Mouse (Mus musculus) skeletal muscle tissue, adult 2 months (tissue): ENCODE measurements around the gene Cadm1.

Experiments used
- DNase-seq: peaks from one replicate; pipeline ENCODE4 v3.0.0-alpha.2; 2012; ENCODE audit warnings: low read depth, low spot score

Gene Cadm1

DNA sequence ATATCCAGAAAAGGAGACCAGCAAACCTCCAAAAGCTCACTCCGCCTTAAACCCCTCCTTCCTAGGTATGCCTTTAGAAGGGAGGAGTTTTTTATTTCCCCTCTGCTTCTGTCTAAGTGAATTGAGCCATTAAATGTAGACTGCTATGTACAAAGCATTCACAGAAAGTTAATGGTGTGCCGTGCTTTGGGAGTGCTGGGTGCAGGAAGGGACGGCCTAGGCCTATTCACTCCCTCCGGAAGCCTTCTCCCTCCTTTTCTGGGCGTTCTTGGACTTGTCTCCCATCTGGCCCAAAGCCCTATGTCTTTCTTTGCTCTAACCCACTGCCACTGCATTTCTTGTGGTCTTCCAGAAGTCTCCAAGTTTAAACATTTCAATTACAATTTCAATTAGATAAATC, 268.5 kb downstream of the Cadm1 start:
- DNase-seq, result no peak

DNA sequence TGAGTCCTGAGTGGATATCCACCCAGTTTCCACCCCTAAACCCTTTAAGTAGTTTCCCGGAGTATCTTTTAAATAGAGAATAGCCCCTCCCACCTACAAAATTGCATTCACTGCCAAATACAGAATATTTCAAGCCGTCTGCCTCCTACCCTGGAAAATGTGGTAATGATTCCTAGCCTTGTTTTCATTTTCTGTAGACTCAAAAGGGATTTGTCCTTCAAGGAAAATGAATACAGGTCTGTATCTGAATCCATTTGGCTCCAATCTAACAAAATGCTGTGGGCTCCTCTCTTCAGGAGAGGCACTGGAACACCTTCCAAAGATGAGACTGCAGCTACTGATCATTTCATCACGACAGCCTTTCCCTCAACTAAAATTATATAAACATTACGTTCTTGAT, 271.3 kb downstream of the Cadm1 start:
- DNase-seq, result no peak

DNA sequence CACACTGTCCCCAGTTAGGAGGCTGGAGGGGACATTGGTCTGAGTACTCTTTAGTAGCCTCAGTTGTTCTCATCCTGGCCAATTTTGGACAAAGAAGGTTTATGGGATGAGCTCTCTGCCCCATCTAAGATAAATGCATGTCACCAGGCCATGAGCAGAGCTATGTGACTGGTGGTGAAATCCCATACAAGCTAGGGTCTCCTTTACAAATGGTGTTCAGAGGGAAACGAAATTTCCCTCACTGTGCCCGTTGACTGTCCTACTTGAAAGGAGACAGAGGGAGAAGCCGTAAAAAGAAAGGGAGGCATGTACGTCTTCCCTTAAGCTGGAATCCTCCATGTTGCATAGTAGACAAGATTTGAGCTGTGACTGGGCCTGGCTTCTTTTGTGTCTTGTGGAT, 272.6 kb downstream of the Cadm1 start:
- no peak for DNase-seq

DNA sequence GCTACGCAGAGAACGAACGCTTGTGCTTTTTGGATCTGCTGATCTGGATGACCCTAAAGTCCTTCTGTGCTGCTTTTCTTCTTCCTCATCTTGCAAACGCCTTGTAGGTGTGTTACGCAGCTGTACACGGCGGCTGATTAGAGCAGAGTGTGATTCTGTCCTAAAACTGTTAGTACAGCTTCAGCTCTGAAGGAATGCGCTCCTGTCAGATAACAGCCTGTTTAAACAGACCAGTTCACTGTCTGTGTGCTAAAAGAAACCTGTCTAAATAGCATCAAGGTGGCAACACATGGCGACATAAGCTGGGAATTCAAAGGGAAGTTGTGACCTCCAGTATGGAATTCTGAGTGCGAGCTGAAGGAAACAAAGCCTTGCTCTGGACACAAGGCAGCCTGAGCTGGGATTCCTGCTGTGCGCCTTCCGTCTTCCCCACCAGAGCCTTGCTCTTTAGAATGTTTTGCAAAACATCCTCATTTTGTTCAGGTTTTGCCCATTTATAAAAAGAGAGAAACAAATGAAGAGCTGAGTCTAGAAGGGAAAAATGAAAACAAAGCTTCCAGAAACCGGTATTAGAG, 273.6 kb downstream of the Cadm1 start:
- no peak for DNase-seq

DNA sequence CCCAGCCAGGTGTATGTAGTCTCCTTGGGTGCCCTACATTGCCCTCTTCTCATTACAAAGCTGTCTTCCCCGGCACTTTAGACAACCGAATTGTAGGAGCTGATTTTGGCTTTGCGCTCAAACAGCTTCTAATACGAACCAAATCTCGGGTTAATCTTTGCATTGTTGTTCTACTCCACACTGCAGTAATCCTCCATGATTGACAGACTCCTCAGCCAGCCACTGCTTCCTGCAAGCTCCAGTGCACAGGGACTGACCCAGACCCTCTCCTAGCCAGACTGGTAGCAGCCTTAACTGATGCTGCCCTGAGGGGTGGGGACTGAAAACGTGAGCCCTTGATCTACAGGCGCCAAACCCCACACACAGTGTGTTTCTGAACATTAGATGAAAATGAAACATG, 275.7 kb downstream of the Cadm1 start:
- no peak for DNase-seq

DNA sequence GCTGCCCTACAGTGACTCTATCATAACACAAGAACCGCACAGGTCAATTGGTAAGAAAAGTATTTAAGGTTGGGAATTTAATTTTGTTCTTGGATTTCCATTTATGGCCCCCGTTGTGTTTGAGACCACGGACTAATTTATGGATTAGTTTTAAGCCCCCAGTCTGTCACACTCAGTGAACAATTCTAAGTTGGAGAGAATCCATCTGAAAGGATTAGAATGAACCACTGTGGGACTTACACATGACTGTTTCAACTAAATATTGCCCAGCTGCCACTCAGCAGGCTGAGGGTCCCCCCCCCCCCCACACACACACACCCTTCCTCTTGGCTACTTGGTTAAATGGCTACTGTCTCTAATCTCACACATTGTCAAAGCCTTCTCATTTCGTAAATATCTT, 295.7 kb downstream of the Cadm1 start:
- no peak for DNase-seq

DNA sequence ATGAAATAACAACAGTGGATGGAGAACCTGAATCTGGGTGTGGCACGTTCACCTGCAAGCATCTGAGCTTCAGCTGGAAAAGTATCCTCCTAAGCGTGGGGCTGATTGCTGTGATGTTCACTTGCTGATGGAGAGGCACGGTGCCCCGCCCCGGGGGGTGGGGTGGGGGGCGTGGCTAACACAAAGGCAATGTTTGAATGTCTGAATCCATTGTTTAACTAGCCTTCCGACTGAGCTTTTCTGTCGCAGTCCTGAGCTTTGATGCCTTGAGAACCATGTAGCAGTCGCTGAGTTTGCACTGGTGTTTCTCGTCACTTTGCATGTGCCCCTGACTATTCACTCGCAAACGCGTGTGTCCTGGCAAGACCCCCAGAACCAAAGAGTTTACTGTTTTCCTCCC, 298.8 kb downstream of the Cadm1 start:
- no peak for DNase-seq

DNA sequence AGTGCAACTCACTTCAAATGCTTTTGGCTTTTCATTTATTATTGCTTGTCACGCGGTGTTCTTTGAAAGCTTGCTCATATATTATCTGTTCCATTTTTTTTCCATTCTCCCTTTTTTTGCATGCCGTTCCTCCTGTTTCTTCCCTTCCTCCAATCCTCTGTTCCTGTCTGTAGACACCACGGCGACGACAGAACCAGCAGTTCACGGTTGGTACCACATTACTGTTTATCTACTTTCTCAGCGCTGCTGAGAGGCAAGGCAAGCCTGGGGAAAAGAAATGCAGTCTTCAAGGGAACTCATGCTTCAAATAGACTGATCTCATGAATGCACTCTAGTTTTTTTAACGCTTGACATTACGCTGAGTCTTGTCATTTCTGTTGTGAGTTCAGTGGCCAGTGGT, 299.2 kb downstream of the Cadm1 start:
- no peak for DNase-seq

DNA sequence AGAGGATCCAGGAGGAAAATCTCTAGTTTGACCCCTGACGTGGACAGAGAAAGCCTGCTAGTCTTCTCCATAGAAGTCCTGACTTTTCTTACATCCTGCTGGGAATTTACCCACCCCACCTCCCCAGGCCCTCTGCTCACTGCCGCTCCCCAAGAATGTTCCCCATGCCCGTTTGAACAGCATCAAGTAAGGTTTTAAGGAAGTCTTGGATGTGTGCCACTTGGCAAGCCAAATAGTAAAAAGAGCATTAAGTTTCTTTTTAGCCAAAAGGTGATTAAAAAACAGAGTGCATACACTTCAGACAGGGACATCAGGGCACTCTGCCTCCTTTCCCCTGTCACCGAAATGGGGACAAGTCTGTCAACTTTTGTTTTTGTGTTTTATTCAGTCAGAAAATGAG, 299.9 kb downstream of the Cadm1 start:
- no peak for DNase-seq

DNA sequence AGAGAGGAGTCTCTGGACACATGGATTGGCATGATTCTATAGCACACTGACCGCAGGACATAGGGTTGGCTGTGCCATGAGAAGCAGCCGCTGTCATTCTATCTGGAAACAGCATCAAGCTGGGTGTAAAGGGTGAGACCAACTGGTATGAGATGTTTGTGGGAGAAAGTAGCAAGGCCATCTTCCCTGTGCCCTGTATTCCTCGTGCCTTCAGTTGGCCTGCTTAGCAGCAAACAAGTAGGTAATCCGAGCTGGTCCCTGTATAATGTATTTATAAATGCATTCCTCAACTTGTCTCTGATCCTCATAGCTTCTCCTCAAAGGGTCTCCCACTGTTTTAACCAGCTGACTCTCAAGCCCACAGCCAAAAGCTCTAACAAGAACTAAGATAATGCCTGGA, 301.4 kb downstream of the Cadm1 start:
- DNase-seq, result no peak

DNA sequence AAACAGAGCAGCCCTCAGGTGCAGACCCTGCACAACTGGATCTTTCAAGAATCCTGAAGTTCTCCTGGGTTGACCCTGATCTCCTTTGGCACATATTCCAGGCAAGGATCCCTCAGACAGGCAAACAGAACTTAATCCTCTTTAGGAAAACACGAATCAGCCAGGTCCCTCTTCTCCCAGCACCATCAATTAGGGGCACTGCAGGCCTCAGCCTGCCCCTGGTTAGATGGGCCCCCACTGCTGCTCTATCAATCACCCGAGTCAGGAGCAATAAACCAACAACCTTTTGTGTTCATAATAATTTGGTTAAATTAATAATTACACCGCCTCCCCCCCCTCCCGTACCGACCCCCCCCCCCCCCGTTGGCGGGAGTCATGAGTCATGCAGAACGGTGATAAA, 308.2 kb downstream of the Cadm1 start:
- DNase-seq, result no peak

DNA sequence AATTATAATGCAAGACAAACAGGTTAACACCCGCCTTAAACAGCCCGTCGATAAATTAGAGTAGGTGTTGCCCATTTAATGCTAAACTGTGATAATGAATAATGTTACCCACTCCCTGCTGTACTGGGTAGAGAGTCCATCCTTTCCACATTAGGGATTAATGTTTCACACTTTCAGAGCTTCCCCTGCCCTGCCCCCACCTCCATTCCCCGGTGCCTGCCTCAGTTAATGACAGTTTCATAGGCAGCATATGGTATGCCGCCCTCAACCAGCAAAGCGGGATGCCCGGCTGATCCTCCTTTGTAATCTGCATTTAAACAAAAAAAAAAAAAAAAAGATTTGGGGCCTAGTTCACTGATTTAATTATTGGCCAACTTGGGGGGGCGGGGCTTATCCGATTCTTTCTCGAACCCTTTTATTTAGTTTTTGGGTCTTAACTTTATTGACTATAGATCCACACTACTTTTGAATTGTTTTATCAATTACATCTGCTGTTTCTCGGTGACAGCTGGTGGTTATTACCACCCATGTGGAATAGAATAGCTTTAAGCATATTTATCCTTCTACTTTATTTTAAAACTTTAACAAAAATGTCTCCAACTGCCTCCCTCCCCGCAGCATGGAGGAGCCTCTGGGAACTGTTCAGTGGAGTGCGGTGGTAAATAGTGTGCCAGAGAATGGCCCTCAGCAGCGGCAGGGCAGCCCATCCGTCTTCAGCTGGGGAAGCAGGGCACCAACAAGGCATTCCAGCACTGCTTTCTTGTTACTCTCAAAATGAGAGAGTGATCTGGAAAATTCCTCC, 309.1 kb downstream of the Cadm1 start:
- DNase-seq, result no peak

DNA sequence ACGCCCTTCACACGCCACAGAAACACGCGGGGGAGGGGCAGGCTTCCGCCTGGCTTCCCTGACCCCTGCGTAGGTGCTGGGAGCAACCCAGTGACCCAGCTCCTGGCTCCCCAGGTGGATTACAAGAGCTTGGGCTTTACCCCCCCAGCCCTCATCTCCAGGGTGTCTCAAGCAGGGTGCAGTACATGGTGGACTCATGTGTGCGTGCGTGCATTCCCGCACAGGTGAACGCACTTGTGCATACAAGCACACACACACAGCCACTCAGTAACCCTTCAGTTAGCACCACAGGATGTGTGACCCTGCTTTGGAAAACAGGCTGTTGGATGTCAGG, 309.7 kb downstream of the Cadm1 start:
- no peak for DNase-seq

DNA sequence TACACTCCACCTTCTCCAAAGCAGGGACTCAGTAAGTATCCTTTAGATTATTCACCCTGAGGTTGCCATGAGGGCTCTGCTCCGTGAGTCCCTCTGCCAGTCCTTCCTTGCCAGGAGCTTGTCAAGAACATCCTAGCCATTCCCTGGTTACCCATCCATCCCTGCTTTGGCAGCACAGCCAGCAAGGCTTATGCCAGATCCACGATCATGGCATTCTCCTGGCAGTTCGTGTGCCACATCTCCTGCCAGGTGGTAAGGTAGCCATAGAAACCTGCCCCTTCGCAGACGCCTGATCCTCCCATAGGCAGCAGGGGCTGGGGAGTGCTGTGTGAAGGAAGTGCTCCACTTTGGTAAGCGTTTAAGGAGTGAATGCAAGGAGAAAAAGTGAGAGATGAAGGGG, 313.4 kb downstream of the Cadm1 start:
- no peak for DNase-seq

DNA sequence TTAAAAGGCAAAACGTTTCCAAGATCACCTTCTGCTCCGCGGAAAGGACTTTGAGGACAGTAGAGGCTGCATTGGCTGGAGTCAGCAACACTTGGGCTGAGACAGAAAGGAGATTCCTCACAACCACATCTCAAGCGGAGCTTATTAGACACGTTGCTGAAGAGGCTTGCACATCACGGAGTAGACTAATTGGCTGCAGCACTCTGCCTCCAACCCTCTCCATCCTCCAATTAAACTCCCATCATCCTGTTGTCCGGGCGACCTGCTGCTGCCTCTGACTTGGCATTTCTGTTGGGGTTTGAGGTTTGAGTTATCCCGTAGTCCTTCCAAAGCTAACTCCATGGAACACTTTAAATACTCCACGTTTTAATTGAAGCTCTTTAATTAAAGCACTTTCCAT, 316.3 kb downstream of the Cadm1 start:
- DNase-seq, result no peak

DNA sequence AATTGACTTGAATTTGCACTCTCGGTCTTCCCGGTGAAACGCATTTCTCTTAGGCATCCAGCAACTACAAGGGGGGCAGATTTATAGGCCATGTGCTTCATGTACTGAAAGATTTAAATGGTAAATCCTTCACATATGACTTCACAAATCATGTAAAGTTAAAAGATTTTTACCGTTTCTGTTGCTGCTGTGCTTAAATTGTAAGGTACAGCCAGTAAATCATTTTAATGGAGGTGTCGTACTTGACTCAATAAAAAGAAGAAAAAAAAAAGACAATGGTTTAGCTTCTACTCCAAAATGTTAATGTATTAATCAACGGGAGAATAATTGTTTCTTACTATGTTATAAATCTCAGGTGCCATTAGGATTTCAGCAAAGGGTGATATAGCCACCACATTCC, 317.0 kb downstream of the Cadm1 start:
- no peak for DNase-seq

DNA sequence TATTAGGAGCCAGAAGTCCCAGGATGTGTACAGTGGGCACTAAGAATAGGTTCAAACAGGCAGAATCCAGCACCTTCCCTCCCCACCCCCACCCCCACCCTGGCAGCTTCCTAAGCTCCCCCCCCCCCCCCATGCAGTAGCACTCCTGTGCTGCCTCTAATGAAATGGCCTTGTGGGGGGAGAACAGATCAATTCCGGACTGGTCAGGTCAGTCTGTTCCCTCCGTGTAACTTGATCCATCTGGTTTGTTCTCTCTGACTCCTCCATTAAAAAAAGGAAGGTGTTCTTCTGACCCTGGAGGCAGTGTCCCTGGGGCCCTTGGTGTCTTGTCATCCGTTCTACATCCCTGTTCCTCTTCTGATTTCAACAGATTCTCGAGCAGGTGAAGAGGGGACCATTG, 317.8 kb downstream of the Cadm1 start:
- no peak for DNase-seq

DNA sequence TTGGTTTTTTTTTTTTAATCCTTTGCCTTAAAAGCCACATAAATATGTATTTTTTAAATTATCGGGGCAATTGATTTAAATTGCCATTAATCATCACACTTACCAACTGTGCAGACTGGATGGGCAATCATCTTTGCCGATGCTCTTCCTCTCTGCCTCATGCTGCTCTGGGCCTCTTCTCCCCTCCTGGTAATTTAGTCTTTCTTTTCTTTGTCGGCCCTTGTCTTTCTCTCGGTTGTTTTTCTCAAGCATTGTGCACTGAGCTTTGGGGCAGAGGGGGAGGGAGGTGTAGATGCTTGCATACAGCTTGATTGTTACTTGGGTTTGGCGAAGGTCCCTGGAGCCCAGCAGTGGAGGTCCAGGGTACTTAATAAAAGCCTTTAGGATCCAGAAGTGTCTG, 318.8 kb downstream of the Cadm1 start:
- DNase-seq, result no peak

DNA sequence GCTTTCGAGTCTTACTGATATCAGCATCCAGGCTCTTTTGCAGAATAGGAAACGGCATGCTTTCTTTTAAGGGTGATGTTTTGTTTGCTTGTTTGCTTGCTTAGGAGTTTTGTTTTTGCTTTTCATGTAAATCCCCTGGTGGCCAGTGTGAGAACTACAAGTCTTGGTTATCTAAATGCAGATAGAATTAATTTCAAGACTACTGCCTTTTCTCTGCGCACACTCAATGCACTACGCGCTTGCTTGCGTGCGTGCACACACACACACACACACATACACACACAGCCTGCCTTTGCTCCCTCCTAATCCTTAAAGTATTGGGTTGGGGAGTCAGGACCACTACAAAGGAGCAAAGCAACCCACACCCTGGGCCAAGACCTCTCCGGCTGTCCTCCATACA, 326.3 kb downstream of the Cadm1 start:
- DNase-seq, result no peak

DNA sequence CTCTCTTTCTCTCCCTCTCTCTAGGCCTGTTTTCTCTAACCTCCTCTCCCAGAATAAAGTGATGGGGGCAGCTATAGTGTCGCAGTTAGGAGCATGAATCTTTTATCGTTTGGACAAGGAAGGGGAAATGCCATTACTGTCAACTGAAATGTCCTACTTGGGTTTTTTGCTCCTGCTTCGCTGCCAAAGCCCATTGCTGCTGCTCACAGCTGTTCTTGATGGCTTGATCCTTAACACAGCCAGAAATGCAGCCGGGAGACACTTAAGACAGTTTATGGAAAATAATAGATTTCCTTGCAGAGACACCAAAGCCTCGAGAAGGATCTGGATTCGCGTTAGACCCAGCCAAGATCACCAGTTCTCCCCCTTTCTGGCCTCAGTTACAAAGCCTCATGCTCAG, 327.3 kb downstream of the Cadm1 start:
- DNase-seq, result no peak

DNA sequence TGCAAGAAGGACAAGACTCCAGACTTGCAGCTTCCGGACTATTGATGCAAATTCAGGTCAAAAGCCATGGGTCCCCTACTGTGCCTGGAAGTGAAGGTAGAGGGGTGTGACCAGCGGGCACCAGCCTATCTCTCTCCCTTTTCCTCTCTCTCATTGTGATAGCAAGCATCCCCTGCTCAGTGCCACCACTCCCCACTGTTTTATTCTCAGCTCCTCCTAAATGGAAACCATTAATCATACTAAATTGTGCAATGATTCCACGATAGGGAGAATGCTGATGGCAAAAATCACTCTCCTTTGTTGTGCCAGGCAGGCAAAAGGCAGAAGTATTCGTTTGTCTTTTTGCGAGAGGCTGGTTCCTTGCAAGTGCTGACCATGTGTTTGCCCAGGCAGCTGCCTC, 328.2 kb downstream of the Cadm1 start:
- no peak for DNase-seq

DNA sequence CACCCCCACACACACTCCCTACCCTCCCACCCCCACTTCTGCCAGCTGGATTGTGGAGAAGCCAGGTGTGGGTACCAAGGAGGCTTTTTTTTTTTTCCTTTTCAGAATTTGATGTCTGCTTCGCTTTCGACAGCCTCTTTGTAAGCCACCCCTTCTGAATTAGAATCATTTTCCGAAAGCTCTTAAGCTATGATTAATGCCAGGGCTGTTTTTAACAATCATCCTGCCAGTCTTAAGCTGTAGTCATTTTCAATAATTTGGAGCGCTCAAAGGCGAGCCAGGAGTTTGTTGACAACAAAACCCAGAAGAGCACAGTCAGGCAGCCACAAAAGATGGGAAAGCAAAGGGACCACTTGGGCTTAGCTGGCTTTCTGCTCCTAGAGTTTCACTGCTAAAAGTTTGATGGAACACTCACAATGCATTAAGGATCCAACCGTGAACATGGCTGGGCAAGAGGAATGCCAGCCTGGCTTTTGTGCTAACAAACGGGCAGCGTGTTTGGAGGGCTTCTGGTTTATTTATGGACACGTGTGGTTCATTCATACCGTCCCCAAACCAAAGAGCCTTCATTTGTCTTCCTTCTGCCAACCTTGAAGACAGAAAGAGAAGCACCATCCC, 328.9 kb downstream of the Cadm1 start:
- DNase-seq, result no peak

DNA sequence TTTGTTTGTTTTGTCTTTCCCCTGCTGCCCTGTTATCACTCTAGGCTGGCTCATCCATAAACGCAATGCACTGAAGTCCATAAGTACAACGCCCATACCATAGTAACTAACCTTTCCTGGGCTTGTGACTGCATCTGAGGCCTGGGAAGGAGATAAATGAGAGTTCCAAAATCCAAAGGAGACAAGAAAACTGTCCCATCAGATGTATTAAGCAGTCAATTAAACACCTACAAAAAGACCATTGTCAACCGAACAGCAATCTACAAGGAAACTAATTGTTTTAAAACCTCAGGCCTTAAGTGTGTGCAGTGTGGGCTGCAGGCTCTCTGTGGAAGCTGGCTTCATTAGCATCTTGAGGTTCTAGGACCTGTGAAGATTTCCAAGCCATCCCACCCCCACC, 331.0 kb downstream of the Cadm1 start:
- no peak for DNase-seq

DNA sequence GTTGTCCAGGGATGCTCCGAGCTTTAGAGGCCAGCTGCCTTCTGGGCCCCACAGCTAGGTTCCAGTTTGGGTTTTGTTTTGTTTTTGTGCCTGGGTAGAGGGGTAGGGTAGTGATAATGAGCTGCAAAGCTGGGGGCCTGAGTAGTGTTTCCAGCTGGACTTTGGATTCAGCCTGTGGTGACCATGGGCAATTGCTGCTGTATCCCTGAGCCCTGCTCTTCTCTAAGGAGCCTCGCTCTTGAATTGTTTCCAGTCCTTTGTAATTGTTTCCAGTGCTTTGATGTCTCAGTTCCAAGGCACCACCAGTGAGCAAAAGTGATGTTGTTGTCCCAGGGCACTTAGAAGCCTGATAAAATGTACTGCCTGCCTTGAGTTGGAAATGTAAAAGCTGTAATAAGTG, 331.8 kb downstream of the Cadm1 start:
- DNase-seq, result no peak
